Mouse (Mus musculus): Measurements from ENCODE around the gene Tcf7l2. TPM values are rescaled to one million over a fixed set of nuclear protein-coding genes. Genes with fewer than 3 reads are reported as not detected.

The Tcf7l2 gene
- total RNA-seq, 2 experiments from 2014 or later: 22.7 to 28.3 TPM

DNA sequence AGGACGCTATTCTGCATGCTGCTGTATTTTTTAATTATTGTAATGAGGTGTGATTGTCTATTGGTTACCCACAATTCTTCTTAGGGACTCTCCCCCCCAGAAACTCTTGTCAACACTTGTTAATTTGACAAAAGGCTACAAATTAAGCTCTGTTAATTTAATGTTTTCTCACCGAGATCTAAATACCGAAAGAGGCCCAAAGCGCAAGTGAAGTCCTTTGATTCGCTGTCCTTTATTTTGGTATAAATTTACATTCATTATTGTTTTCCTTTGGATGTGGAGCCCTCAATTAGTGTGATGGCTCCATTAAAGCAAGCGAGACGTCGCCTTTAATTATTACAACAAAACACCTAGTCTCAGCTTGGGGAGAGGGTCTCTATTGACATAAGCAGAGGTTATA, 170.3 kb downstream of the Tcf7l2 start:
- no peak for DNase-seq

DNA sequence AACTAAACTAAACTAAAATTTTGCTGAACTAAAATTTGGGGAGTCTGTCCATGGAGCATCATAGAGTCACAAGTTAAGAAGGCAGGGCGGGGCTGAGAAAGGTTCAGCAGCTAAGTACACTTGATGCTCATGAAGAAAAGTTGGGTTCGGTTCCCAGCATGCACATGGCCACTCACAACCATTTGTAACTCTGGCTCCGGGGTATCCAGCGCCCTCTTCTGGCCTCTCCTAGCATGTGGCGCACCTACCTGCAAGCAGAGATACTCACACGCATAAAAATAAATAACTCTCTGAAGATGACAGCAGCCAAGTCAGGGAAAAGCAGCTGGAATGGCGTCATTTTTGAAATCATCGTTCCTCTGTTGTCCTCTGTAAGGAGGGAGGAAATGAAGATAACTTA, 171.2 kb downstream of the Tcf7l2 start:
- DNase-seq: no peak

DNA sequence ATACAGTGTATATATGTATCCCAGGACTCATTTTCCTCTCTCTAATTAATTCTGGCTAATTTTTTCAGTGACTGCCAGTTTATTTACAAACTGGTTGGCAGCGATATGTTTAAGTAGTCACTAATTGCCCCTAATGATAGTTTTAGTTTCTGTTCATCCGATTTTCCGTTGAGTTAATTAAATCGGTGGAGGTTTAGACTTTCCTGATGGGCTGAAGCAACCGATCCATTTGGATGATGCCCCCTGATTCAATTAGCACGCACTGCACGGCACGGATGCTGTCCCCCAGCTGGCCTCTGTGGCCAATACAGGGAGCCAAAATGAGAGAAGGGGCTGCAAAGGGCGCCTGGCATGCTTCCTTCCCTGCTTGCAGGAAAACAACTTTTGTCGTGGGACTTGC, 172.0 kb downstream of the Tcf7l2 start:
- DNase-seq: no peak

DNA sequence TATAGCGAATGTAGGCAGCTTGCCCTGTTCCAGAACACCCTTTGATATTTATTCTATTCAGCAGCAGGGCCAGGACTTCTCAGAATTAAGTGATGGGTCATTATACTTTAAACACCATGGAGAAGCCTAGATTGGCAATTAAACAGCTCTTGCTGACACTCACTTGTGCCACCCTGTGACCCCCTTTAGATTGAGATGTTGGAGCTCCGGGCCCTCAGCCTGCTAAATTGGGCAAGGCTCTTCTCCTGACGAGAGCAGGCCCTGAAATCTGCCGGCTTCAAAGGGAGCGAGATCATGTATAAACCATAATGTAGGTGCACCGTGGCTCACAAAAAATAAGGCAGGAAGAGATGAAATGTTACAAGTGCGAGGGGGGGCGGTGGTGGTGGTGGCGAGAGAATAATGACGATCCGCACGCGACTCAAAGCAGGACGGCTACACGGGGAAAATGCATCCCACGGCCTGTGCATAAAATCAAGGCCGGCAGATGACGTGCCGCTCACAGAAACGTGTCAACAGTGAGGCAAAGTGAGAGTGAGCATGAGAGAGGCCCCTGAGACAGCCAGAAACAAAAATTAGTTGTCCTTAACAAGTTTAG, 173.1 kb downstream of the Tcf7l2 start:
- no peak for DNase-seq

DNA sequence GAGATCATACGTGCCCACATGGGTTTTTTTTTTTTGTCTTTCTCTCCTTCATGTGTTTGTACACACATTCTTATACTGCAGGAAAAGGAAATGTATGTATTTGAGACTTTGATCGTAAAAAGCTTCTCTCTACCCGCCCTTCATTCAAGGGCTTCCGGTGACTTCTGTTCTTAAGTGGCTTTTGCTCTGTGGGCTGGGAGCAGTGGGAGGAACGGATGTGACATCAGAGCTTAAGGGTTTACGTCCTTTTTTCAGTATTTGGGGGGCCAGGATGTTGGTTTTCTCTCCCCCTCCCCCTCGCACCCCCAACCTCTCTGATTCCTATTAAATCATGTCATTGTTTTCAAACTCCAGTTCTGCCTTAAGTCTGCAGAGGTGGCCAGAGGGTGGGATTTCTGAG, 173.9 kb downstream of the Tcf7l2 start:
- no peak for DNase-seq

DNA sequence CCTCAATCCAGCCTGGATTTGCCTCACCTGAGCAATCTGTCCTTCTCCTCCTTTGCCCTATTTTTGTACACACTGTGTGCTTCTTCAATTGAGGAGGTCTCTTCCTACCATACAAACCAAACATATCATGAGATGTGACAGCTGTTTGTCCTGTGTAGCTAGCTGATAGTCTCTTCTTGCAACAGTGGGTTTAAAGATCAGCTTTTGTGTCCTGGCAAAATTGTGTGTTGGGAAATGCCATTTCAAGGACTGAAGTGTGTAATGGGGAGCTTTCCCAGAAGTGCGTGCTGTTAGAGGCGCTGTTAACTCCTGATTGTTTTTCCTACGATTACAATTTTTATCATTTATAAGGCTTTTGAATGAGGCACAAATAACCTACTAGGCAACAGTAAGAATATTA, 174.6 kb downstream of the Tcf7l2 start:
- DNase-seq: no peak

DNA sequence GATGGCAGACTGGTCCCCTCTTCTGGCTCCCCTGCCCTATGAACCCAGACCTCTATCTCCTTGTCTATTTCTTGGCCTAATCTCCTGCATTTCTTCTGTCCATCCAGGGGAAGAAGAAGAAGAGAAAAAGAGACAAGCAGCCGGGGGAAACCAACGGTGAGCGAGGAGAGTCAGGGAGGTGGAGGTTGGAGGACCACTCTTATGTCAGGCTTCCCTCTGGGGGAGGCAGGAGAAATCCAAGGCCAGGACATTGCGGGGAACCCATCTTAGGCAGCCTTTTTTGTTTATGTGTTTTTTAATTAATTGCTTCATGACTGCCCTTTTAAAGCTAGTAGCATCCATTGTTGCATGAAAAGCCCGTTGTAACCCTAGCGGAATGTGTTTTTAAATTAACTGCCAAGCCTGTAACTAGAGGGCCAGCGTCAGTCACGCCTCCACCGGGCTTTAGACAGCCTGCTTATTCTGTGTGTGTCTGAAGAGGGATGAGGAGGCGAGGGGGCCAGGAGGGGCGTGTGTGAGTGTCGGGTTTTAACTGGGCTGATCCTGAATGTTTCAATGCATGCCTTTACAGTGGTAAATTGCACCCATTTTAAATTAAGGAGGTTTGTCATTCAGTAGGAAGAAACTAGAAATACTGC, 182.3 kb downstream of the Tcf7l2 start:
- DNase-seq: no peak

DNA sequence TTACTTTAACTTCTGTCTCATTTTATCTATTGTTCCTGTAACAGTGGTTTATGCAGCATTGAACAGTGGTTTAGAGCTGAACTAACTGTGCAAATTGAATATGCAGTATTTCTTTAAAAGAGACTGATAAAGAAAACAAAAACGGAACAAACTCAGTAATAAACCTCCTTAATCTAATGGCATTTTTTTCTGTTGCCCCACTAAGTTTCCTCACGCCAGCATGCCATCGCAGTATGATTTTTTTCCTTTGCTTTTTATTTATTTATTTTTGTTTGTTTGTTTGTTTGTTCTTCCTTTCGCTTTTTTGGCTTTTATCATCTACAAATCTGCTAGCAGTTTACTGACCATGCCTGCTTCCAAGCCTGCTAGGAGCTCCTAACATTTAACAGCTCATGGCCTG, 183.2 kb downstream of the Tcf7l2 start:
- DNase-seq: no peak

DNA sequence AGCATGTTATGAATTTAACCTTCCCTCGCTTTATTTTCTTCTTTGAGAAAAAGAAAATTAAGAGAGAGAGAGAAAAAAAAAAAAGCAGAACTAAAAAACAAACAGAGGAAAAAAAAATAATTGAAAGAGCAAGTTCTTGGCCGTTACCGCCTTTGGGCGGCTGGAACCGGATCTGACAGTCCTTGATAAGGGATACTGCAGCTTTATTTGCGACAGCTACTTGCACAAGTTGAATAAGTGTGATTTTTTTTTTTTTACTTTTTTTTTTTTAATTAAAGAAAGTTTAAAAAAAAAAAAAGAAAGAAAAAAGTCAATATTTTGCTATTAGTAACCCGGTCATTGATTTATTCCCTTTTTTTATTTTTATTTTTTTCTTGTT, 183.8 kb downstream of the Tcf7l2 start:
- no peak for DNase-seq

DNA sequence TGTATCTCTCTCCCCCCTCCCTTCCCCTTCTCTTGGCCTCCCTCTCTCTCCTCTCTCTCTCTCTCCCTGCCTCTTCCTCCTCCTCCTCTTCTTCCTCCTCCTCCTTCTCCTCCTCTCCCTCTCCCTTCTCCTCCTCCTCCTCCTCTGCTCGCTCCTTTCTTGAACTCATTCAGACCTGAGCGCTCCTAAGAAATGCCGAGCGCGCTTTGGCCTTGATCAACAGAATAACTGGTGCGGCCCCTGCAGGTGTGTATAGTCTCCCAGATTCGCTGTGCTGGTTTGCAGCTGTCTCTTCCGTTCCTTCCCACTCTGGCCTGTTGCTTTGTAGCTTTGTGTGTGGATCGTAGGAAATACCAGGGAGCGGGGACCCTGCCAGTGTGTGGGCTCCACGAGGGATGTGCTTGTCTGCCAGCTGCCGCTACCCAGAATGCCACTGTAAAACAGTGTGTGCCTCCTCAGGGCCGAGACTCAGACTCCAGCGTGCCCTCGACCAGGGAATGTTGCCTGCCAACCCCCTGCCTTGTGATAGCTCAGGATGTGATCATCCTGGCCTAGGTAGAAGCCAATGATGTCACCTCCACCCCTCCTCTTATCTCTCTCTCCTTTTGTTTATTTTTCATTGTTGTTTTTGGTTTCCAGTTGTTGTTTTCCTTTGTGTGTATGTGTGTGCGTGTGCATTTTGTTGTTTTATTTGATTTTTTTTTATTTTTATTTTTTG, 184.3 kb downstream of the Tcf7l2 start:
- no peak for DNase-seq

DNA sequence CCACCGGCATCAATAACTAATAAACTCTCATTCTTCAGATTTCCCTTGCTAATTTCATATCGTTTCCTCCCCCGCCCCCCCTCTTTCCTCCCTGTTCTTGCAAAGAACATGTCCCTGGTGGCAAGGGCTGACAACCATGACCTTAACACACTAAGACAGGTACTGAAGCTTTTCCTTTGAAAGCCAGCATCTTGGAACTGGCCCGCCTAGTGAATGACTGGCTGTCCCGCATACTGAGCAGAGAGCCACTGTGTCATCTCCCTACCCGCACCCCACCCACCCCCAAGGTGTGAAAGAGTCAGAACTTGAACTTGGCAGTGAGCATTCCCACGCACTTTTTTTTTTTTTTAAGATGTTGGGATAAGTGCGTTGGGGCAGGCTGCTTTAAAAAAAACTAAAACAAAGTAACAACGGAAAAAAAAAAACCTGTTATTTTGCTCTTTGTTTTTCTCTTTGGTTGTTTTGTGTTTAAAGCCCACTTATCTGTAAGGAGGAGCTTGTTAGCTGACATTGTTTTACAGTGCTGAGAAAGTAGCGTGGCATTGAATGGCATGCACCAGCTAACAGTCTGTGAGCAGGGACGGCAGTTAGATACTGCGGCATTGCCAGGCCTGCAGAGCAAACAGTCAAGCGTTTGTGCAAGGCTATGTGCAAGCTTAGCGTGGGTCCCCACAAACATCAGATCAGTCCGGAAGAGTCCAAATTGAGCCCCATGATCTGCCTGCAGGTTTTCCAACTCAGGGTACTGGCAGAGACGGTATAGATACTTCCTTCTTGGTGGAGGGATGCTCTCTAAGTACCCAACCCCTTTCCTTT, 185.4 kb downstream of the Tcf7l2 start:
- DNase-seq: no peak

DNA sequence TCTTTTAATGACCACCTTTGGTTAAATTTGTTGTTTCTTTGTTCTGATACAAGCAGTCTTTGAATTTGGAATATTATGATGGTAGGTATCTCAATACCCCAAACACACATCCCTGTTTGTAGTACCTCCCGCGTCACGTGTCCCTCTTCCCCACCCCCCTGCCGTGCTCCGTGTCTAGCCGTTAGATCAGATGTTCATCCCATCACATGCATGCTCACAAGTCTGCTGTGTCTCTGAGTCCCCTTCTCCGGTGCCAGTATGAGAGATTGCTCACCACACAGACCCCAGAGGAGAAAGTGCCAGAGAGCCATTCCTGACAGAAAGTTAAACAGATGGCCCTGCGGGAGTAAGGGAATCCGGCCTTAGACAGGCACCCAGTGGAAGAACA, 186.0 kb downstream of the Tcf7l2 start:
- no peak for DNase-seq

DNA sequence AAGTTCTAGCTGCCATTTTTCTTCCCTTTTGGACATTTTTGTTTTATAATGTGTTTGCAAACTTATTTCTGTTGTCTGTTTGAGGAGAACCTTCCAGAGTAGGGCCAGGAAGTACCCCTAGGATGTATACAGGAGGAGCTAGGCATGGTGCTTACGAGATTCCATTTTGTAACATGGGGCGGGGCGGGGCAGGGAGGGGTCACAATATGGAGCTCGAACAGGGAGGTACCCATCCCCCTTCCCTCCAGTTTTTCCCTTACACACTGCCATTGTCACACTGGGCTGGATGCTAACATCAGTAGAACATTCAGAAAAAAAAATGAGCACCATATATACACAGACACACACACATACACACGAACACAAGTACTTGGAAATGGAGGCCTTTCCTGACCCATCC, 187.1 kb downstream of the Tcf7l2 start:
- DNase-seq: no peak

DNA sequence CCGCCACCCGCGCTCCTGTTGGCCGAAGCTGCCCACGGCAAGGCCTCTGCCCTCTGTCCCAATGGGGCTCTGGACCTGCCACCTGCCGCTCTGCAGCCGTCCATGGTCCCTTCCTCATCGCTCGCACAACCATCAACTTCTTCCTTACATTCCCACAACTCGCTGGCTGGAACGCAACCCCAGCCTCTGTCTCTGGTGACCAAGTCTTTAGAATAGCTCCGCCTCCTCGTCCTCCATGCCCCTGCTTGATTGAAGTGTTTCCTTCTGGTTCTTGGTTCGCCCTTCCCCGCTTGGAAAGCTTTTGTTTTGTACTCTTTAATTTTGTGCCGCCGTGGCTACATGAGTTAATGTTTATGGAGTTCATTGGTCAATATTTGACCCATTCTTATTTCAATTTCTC, 190.0 kb downstream of the Tcf7l2 start:
- no peak for DNase-seq

DNA sequence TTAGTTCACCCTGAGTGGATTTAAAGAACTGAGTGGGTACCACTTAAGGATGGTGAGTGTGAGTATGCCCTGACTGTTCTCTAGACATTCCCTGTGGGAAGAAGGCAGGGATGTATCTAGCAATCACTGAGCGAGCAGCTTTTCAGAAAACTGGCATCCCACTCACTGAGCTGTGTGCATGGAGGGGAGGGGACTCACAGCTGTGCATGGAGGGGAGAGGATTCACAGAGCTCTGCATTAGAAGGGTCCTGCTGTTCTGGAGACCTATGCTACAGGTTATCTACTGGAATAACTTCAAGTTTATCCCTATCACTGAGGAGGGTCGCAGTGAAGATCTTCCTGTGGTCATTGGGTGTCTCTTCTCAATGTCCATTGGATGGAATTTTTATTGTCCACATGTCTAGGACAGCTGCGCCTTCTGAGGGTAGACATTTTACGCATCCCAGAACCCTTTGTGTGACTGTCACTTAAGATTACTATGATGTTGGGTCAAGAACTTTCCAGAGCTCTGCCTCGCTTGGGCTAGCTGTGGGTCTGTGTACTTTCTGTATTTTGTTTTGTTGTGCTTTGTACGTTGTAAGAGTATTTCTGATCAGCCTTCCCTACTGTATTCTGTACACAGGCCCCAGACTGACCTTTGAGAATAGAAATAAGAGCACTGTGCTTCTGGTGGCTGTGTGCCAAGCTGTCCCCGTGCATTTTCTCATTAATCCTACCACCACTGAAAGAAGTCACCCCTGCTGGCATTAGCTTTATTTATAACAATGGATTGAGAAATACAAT, 192.5 kb downstream of the Tcf7l2 start:
- DNase-seq: peak; percentile 31 to 44

DNA sequence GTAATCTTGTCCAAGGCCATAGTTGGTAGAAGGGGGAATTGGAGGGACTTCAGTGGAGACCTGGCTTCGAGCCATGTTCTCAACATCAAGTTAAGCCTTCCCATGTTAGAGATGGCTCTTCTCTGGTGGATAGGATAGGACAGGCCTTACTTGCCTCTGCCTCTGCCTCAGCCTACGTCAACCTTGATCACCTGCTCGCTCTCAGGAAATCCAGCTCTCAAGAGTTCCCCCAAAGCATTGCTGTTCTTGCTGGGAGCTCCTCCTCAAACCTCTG, 193.0 kb downstream of the Tcf7l2 start:
- DNase-seq: no peak

DNA sequence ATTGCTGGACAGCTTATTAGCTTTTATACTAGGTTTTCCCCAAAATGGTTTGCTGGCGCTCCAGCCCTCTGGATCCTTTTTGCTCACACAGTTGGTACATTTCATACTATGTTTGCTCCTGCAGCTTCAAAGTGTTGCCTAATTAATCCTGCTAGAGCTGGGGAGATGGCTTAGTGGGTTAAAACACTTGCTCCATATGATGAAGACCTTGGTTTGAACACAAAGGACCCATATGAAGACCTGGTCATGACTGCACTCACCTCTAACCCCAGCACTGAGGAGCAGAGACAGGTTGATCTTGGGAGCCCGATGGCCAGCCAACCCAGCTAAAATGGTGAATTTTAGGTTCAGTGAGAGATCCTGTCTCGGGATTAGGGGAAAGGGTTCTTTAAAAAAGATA, 195.4 kb downstream of the Tcf7l2 start:
- no peak for DNase-seq

DNA sequence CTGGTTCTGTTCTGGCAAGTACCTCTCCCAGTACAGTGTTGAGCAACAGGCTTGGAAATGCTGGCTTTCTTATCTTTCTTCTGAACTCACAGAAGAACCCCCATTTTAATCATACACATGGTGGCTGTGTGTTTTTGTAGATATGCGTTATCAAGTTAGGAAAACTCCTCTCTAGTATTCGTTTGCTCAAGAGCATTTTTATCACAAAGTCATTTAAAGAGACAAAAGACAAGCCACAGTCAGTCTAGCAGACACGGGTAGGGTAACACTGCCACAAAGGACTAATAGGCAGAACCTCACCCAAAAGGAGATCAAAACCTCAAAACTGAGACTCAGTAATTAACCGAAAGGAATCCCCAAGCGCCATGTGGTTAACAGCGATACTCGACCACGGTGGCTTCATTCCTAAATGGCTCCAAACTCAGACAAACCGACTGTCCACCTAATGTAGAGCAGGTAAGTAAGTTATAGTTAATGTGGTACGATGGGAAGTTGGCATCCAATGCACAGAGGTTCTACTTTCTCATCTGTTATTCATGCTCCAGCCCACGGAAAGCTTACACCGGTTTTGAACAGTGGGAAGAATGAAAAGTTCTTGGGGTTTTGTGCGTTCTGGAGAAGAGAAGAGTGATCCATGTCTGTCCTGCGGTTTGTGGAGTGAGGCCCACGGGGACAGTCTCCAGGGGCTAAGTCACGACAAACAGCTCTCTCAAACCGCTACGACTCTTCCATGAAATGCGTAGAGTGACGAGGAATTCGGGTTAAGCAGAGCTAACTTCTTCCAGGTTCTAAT, 196.8 kb downstream of the Tcf7l2 start:
- no peak for DNase-seq

DNA sequence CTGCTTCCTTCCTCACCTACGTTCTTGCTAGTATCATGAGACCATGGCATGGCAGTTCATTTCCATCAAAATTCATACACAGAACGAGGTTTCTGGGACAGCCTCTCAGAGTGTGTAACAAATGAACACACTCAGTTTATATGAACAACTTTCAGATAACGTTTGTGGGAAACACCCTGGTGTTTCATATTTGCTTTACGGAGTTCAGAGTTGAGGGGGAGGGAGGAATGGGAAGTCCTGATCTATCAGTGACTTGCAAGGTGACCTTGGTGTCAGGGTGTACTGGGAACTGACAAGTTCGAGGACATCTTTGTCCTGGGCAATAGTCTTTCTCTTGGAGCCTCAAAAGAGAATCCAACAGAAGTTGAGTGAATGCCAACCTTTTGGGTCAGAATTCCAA, 197.5 kb downstream of the Tcf7l2 start:
- no peak for DNase-seq

DNA sequence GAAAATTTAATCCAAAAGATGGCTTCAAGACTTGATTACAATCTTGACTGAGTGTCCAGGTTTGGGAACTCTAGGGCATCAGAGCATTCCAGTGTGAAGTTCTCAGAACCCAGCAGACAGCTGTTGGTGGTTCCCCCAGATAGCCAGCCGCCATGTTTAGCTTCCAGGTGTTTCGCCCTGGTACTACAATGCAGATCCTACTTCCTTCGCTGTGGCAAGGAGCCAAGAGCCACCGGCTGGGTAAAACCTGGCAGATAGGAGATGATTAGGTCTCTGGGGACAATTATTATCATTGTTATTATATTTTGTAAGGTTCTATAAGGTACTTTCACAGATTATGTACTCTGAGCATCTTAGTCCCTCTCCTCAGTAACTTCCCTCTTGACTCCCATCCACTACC, 198.1 kb downstream of the Tcf7l2 start:
- DNase-seq: no peak

DNA sequence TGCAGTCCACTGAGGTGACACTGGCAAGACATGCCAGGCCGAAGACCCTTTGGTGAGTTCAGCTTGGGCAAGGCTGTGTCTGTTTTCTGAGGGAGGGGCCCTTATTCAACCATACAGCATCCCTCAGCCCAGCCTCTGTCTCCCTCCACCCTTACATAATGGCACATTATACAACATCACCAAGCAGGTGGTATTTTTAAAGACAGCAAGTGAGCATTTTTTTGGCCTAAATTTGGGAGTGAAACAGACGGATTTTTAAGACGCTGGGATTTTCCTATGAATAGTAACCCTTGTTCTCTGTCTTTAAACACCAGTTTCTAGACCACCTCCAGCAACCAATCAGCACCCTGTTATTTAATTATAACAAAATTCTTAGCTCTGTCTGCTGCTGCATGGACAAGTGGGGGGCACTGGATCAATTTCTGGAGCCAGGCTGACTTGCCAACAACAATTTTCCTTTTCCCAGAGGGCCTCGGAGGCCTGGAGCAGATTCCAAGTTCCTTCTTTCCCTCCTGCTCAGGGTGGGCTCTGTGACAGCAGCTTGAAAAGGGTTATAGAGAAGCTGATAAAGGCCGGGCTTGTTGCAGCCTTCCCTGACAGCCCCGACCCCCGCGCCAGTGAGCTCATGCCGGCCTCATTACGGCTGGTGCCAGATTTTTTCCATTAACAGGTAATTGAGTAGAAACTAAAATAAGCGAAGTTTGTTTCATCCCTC, 199.1 kb downstream of the Tcf7l2 start:
- DNase-seq: no peak

Measured in adrenal gland, postnatal 36 days (tissue).